Mouse (Mus musculus) neural tube, embryonic 10.5 days (tissue): Measurements from ENCODE around the gene Mtmr3.
"Not testable (repeated sequence)": the region's sequence is repeated elsewhere in the genome, so short reads cannot be mapped to it uniquely, and the experiment has no call there.

ENCODE experiments used
- DNase-seq: peaks from one replicate; pipeline ENCODE4 v3.0.0-alpha.2; 2017; ENCODE audit warnings: low spot score; ENCODE audit errors: extremely low spot score

Gene Mtmr3

GRCm38 (mm10) chr11:4602691-4603441, 8.2 kb upstream of the Mtmr3 start:
- DNase-seq = no peak

GRCm38 (mm10) chr11:4601890-4602289, 7.2 kb upstream of the Mtmr3 start:
- DNase-seq = no peak

- no peak for DNase-seq
Measured at GRCm38 (mm10) chr11:4599916-4600315, 5.3 kb upstream of the Mtmr3 start.

- no peak for DNase-seq
Measured at GRCm38 (mm10) chr11:4598411-4598810, 3.7 kb upstream of the Mtmr3 start.

- DNase-seq = no peak
Measured at GRCm38 (mm10) chr11:4593849-4594607, 635 bp downstream of the Mtmr3 start.

GRCm38 (mm10) chr11:4593491-4593848, 1.2 kb downstream of the Mtmr3 start:
- DNase-seq = no peak

GRCm38 (mm10) chr11:4591811-4592210, 2.9 kb downstream of the Mtmr3 start:
- DNase-seq = no peak

- no peak for DNase-seq
Measured at GRCm38 (mm10) chr11:4578682-4579081, 16.0 kb downstream of the Mtmr3 start.

- DNase-seq = no peak
Measured at GRCm38 (mm10) chr11:4577079-4577478, 17.6 kb downstream of the Mtmr3 start.

- not testable (repeated sequence) for DNase-seq
Measured at GRCm38 (mm10) chr11:4576090-4576732, 18.5 kb downstream of the Mtmr3 start.

- no peak for DNase-seq
Measured at GRCm38 (mm10) chr11:4571491-4571901, 23.2 kb downstream of the Mtmr3 start.

- DNase-seq = no peak
Measured at GRCm38 (mm10) chr11:4566333-4566732, 28.3 kb downstream of the Mtmr3 start.

GRCm38 (mm10) chr11:4565545-4565944, 29.1 kb downstream of the Mtmr3 start:
- no peak for DNase-seq

- no peak for DNase-seq
Measured at GRCm38 (mm10) chr11:4553274-4554063, 41.2 kb downstream of the Mtmr3 start.

- DNase-seq = no peak
Measured at GRCm38 (mm10) chr11:4547569-4547968, 47.1 kb downstream of the Mtmr3 start.

- no peak for DNase-seq
Measured at GRCm38 (mm10) chr11:4545976-4546375, 48.7 kb downstream of the Mtmr3 start.

- DNase-seq = no peak
Measured at GRCm38 (mm10) chr11:4545401-4545800, 49.3 kb downstream of the Mtmr3 start.

GRCm38 (mm10) chr11:4544627-4544921, 50.1 kb downstream of the Mtmr3 start:
- not testable (repeated sequence) for DNase-seq

- no peak for DNase-seq
Measured at GRCm38 (mm10) chr11:4543746-4544626, 50.7 kb downstream of the Mtmr3 start.

- no peak for DNase-seq
Measured at GRCm38 (mm10) chr11:4543040-4543551, 51.6 kb downstream of the Mtmr3 start.
